Mouse (Mus musculus) layer of hippocampus, adult 9-10 months (tissue): ENCODE measurements at regions not wholly inside any gene's neighbourhood (a gene's known extent, or its start where the extent isn't known, plus 50 kb on each side); places are given as distances from the start of the nearest gene placed in this dataset.

Experiments used
- DNase-seq: peaks from one replicate; pipeline ENCODE4 v3.0.0; 2022; ENCODE audit warnings: low spot score

- no peak for DNase-seq
These were observed 2631.2 kb upstream of the 5930422O12Rik start for GRCm38 (mm10) chr8:30797341-30797740.

DNA sequence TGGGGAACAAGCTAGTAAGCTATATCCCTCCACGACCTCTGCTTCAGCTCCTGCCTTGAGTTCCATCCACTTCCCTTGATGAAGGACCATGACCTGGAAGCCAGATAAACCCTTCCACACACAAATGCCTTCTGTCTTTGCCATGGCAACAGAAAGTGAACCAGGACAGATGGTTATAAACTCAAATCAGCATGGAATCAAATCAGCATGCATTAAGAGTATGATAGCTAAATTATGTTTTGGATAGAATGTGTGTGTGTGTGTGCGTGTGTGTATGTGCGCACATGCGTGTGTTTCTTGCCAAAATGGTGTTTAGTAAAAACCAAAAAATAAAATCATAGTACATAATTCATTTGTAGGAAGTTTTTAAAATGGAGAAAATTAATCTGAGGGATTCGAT, 2611.5 kb upstream of the 5930422O12Rik start:
- DNase-seq, result no peak

DNA sequence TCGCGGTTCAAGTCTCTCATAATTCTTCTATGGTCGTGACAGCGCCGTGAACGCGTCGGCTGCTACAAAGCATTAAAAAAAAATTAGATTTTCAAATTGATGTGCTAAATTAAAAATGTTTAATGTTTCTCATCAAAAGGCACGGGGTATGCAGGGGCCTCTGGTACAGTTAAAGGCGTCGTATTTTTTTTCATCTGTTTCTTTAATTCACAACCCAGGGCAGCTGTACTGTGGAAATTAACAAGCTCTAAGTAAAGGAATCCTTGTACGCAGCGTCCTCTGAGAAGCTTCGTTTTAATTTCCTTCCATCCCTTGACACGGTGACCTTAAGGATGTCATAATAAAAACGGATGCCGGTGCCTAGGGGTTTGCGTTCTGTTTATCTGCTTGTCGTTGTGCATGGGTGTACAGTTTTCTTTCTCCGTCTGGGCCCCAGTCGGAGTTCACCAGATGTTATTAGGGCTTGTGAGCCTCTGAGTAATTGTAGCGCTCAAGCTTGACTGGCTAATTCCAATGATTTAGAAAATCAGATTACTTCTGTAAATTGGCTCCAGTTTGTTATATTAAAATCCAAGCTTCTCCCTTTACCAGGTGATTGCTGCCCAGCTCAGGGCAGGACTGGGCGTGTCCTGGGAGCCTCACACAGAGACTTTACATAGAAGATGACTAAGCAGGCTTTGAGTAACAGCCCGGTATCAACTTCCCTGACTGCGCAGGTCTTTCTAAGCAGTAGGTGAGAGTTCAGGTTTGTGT, 2605.5 kb upstream of the 5930422O12Rik start:
- no peak for DNase-seq

DNA sequence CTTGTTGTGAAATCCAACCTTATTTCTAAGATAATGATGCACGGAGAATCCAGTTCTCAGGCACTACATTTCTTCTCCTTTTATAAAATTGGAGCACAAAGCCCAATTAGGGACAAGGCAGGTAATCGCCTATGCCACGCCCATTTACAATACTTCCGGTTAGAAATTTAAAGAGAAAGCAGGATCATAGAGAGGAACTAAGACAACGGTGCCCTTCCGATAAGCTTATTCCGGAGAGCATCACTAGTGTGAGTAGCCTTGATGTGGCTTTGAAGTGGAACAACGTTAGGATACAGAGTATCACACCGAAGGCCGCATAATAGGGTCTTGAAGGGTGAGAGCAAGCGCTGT, 2604.9 kb upstream of the 5930422O12Rik start:
- DNase-seq, result no peak

DNA sequence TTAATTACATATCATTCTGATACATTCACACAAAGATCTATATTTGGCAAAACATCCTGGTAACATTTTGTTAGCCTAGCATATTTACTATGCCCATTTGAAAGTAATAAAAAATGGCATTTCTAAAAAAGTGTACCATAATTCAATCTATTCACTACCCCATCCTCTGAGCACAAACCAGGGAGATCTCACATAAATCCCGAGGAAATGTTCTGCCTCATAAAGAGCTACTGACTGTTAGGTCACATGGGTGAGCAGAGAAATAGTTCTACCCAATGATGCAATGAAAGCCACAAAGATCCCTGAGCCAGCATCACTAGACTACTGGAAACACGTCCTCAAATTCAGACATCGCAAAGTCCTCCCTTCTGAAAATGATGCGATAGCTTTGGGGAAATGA, 2602.5 kb upstream of the 5930422O12Rik start:
- no peak for DNase-seq

DNA sequence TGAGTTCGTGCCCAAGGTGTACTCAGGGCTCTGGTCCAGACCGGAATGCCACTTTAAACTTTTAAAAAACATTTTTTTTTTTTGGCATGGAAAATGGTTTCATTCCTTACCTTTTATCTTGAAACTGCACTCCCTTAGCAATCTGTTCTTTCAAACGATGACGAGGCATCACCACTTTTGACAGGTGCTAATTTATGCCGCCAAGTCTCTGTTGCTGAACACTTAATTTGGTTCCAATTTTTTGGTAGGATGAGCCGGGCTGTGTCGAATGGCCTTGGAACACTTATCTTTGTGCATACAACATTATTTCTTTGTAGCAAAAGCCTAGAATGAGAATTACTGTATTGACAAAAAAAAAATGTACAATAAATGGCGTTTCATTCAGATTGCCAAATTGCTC, 2590.5 kb upstream of the 5930422O12Rik start:
- no peak for DNase-seq

GRCm38 (mm10) chr8:30840064-30840463, 2588.4 kb upstream of the 5930422O12Rik start:
- DNase-seq, result peak; percentile 59

- no peak for DNase-seq
These were observed 2565.5 kb upstream of the 5930422O12Rik start for GRCm38 (mm10) chr8:30863017-30863416.

DNA sequence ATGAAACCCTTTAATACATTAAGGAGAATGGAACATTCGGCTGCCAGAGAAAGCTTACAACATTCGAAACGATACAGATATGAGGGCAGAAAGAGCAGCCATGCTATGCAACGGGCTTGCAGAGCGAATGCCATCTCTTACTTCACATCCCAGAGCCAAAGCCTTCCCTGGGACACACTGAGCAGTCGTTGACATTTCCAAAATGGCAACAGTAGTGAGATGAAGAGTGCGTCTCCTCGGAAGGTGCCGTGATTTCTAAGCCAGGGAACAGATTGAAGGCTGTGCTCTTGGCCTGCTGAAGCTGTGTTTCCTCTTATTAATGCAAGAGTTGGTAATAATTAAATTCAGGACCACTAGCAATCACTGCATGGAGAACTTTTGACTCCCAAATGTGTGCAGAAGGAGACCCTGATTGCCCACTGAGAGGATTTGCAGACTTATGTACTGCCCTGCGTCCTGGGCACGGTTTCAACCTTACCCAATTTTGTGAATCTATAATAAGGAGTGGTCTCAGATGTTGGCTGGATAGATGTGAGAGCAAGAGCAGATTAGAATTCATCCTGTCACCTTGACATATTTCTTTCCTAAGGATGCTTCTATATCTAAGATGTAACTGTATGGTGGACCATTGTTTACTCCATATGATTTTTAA, 2522.3 kb upstream of the 5930422O12Rik start:
- DNase-seq, result no peak

GRCm38 (mm10) chr8:30913664-30914063, 2514.8 kb upstream of the 5930422O12Rik start:
- DNase-seq, result no peak

GRCm38 (mm10) chr8:30915127-30915526, 2513.4 kb upstream of the 5930422O12Rik start:
- no peak for DNase-seq

DNA sequence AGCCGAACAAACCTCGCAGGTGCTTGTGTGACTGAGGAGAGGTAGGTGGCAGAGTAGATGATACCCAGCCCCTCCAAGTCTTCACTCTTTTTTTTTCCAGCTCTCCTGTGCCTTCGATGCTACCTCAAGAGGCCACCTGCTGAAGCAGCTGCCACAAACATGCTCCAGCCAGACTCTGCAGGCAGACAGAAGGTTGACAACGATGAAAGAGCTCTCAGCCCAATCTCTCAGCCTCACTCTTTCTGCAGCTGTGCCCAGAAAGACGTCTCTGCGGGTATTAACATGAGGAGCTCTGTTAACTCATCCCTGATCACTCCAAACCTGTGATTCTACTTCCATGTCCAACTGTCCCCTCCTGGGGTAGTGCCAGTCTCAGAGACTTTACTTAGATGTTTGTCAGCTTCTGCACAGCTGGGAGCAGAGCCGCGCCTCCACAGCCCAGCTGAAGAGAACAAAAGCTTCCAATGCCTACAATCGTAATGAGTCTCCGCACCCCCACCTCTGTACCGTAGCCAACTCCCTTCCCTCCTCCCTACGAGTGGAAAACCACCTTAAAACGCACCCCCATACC, 2512.8 kb upstream of the 5930422O12Rik start:
- no peak for DNase-seq

DNA sequence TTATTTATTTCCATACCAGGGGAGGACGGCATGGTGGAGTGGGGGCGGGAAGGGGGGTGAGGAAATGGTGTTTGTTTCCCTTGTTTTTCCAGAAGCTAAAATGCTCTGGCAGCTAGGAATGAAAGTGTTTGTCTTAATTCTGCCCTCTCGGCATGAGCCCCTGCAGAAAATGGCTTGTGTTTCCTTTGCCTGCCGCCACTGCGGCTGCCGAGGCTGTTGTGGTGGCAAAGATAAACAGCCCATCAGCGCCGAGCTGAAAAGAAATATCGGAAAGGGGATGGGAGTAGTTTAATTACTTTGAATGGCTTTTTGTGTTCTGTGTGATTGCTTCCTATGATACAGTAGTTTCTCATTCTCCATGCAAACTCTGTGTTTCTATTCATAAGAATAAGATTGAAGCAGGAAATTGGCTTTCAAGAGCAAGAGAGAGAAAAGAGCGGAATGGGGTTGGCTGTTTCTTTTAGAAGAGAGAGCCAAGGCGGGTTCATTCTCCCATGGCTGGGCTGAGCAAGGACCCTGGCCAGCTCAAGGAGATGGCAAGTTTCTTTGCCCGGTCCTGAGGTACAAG, 2512.2 kb upstream of the 5930422O12Rik start:
- no peak for DNase-seq

- no peak for DNase-seq
These were observed 2507.1 kb upstream of the 5930422O12Rik start for GRCm38 (mm10) chr8:30921451-30921850.

DNA sequence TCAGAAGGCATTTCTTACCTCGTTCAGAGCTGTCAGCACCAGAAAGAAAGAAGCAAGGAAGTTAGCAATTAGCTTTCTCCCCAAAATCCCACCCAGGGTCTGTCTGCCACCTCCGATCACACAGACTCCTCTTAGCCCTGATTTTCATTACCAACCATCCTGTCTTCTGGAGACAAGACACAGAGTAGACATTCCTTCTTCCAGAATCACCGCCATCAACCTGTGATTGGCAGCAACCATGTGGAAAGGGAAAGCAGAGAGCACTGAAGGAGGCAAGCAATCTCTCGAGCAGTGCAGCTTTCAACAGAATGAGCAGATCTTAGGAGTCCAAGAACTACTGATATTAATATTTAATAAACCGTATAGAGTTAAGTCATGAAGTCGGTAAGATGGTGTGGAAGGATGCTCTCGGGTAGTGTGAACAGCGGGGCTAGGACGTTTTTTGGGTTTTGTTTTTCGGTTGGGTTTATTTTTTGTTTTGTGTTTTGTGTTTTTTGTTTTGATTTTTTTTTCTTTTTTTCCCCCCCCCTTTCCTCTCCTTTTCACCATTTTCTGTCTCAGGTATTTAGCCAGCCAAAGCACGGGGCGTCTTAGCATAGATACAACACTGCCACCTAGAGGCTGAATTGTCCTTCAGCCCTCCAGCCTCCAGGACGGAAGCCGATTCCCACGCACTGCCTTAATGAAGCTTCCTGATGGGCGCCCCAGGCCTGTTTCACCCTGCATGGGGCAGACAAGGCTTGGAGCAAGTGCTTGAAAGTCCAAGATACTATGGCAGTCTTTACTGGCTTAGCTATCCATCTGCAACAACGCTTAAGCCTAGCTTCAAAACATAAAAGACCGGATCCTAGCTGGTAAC, 2505.0 kb upstream of the 5930422O12Rik start:
- DNase-seq, result peak; percentile 59

GRCm38 (mm10) chr8:30924160-30924534, 2504.4 kb upstream of the 5930422O12Rik start:
- no peak for DNase-seq

GRCm38 (mm10) chr8:30924656-30925055, 2503.9 kb upstream of the 5930422O12Rik start:
- DNase-seq, result no peak

GRCm38 (mm10) chr8:30937449-30938075, 2490.9 kb upstream of the 5930422O12Rik start:
- DNase-seq, result no peak

DNA sequence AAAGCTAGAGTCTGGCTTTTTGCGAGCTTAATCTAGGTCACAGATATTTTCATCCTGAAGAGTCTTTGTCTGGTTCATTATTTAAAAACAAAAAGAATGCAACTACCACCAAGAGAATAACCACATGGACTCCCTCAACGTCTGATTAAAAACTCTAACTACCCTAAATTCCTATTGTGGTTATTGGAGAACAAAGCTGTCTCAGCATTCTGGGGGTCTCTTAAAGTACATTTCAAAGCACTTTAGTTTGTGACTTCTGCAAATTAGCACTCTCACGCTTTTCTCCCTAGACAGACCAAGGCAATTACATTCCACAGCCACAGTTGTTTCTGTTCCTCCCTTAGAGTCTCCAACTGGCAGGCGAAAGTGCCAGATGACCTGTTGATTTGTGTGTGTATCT, 2487.6 kb upstream of the 5930422O12Rik start:
- no peak for DNase-seq

GRCm38 (mm10) chr8:30941511-30942175, 2486.9 kb upstream of the 5930422O12Rik start:
- DNase-seq, result no peak
